Mouse (Mus musculus) E14TG2a.4 (cell line): ENCODE measurements around the gene Gm15737.

Source experiments
- H3K27me3 ChIP-seq: 2 replicates; pipeline ENCODE4 v1.6.1; 2014; ENCODE audit warnings: low read length, control low read depth; ENCODE audit not compliant: insufficient read depth
- H3K36me3 ChIP-seq: 2 replicates; pipeline ENCODE4 v1.6.1; 2014; ENCODE audit warnings: low read length, control low read depth; ENCODE audit not compliant: insufficient read depth
- H3K4me1 ChIP-seq: replicated peaks from 2 replicates; pipeline ENCODE4 v1.6.1; 2014; ENCODE audit warnings: low read depth, low read length, control low read depth
- H3K4me3 ChIP-seq: replicated peaks from 2 replicates; pipeline ENCODE4 v1.5.1; 2014; ENCODE audit warnings: mild to moderate bottlenecking, low read length
- H3K9me3 ChIP-seq: 2 replicates; pipeline ENCODE4 v1.6.1; 2014; ENCODE audit warnings: low read length, control low read depth
- CTCF ChIP-seq: conservative IDR thresholded peaks from 2 replicates; pipeline ENCODE4 v1.5.1; 2014; ENCODE audit warnings: low read length
- NANOG ChIP-seq: IDR thresholded peaks from 2 replicates; pipeline ENCODE4 v1.6.1; 2014; ENCODE audit warnings: borderline replicate concordance, low read length, mixed read lengths
- POU5F1 ChIP-seq: IDR thresholded peaks from 2 replicates; pipeline ENCODE4 v1.6.1; 2014; ENCODE audit warnings: low read length, borderline replicate concordance

The Gm15737 gene

GRCm38 (mm10) chr6:92843474-92843873 is 25.7 kb upstream of the Gm15737 start:
- H3K4me3 ChIP-seq, result no peak overlapping the region
- TF ChIP-seq CTCF (no peak), NANOG (no peak), POU5F1 (no peak)
- no peaks in the 10 kb centered on the region for H3K36me3 ChIP-seq
- H3K4me1 ChIP-seq, result peaks cover 66% of the 10 kb centered on the region
- H3K27me3 ChIP-seq, result no peaks in the 10 kb centered on the region
- H3K9me3 ChIP-seq, result no peaks in the 10 kb centered on the region

- Histone ChIP-seq H3K4me1 (peaks cover 47% of the 10 kb centered on the region), H3K9me3 (no peaks in the 10 kb centered on the region), H3K4me3 (no peak overlapping the region), H3K27me3 (no peaks in the 10 kb centered on the region), H3K36me3 (0 out of 2 replicates have a peak, but pooled peaks cover 4% of the 10 kb centered on the region)
- no peak for TF ChIP-seq CTCF
- no peak for TF ChIP-seq POU5F1
- TF ChIP-seq NANOG, result no peak
These were observed 23.3 kb upstream of the Gm15737 start for GRCm38 (mm10) chr6:92845898-92846297.

GRCm38 (mm10) chr6:92846614-92847013 is 22.5 kb upstream of the Gm15737 start:
- H3K4me3 ChIP-seq, result no peak overlapping the region
- H3K4me1 ChIP-seq, result peaks cover 40% of the 10 kb centered on the region
- H3K27me3 ChIP-seq, result no peaks in the 10 kb centered on the region
- TF ChIP-seq POU5F1, result no peak
- TF ChIP-seq NANOG, result no peak
- TF ChIP-seq CTCF, result no peak
- no peaks in the 10 kb centered on the region for H3K9me3 ChIP-seq
- H3K36me3 ChIP-seq, result 0 out of 2 replicates have a peak, but pooled peaks cover 4% of the 10 kb centered on the region

GRCm38 (mm10) chr6:92849208-92849607 is 19.9 kb upstream of the Gm15737 start:
- Histone ChIP-seq H3K9me3 (no peaks in the 10 kb centered on the region), H3K27me3 (no peaks in the 10 kb centered on the region), H3K4me1 (peaks cover 17% of the 10 kb centered on the region), H3K36me3 (0 out of 2 replicates have a peak, but pooled peaks cover 4% of the 10 kb centered on the region), H3K4me3 (no peak overlapping the region)
- TF ChIP-seq POU5F1 (no peak), CTCF (no peak), NANOG (no peak)

- H3K4me3 ChIP-seq, result no peak overlapping the region
- no peaks in the 10 kb centered on the region for H3K9me3 ChIP-seq
- H3K4me1 ChIP-seq, result peaks cover 11% of the 10 kb centered on the region
- H3K36me3 ChIP-seq, result 0 out of 2 replicates have a peak, but pooled peaks cover 4% of the 10 kb centered on the region
- no peaks in the 10 kb centered on the region for H3K27me3 ChIP-seq
- TF ChIP-seq NANOG, result no peak
- no peak for TF ChIP-seq POU5F1
- TF ChIP-seq CTCF, result no peak
These were observed 18.9 kb upstream of the Gm15737 start for GRCm38 (mm10) chr6:92850250-92850649.

- H3K36me3 ChIP-seq, result no peaks in the 10 kb centered on the region
- H3K27me3 ChIP-seq, result no peaks in the 10 kb centered on the region
- no peak for TF ChIP-seq NANOG
- no peak for TF ChIP-seq CTCF
- H3K9me3 ChIP-seq, result no peaks in the 10 kb centered on the region
- H3K4me1 ChIP-seq, result no peaks in the 10 kb centered on the region
- H3K4me3 ChIP-seq, result no peak overlapping the region
These were observed 14.3 kb upstream of the Gm15737 start for GRCm38 (mm10) chr6:92854873-92855272.

GRCm38 (mm10) chr6:92857761-92858160 is 11.4 kb upstream of the Gm15737 start:
- TF ChIP-seq NANOG, result no peak
- TF ChIP-seq POU5F1, result no peak
- TF ChIP-seq CTCF, result no peak
- no peaks in the 10 kb centered on the region for H3K4me1 ChIP-seq
- no peaks in the 10 kb centered on the region for H3K27me3 ChIP-seq
- no peaks in the 10 kb centered on the region for H3K9me3 ChIP-seq
- no peak overlapping the region for H3K4me3 ChIP-seq
- 0 out of 2 replicates have a peak, but pooled peaks cover 2% of the 10 kb centered on the region for H3K36me3 ChIP-seq

GRCm38 (mm10) chr6:92858721-92859510 is 10.2 kb upstream of the Gm15737 start:
- Histone ChIP-seq H3K9me3 (no peaks in the 10 kb centered on the region), H3K27me3 (no peaks in the 10 kb centered on the region), H3K4me3 (no peak overlapping the region), H3K36me3 (0 out of 2 replicates have a peak, but pooled peaks cover 2% of the 10 kb centered on the region), H3K4me1 (no peaks in the 10 kb centered on the region)
- TF ChIP-seq CTCF (no peak), POU5F1 (no peak), NANOG (no peak)

- H3K4me1 ChIP-seq, result no peaks in the 10 kb centered on the region
- no peak overlapping the region for H3K4me3 ChIP-seq
- no peaks in the 10 kb centered on the region for H3K27me3 ChIP-seq
- TF ChIP-seq POU5F1 (no peak), CTCF (no peak), NANOG (no peak)
- H3K9me3 ChIP-seq, result no peaks in the 10 kb centered on the region
- 0 out of 2 replicates have a peak, but pooled peaks cover 2% of the 10 kb centered on the region for H3K36me3 ChIP-seq
These were observed 8.8 kb upstream of the Gm15737 start for GRCm38 (mm10) chr6:92860285-92860912.
